Mouse (Mus musculus): ENCODE measurements at regions not wholly inside any gene's neighbourhood (a gene's known extent, or its start where the extent isn't known, plus 50 kb on each side); places are given as distances from the start of the nearest gene placed in this dataset.

DNA sequence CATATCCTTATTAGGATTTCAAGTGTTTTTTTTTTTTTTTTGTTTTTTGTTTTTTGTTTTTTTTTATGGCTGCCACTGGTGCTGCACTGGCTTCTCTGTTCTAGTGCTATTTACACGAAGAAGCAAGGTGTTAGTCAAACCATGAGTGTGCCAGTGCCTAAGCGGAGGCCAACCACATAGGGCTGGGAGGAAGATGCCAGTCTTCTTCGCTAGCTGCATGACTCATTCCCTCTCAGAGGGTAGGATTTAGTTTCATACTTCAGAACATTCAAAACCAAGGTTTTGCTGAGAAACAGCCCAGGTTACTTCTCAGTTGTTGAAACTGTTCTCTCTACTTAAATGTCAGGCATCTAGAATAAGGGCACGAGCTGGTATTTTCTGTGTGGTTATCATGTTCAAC is 72.6 kb downstream of the Icos start:
- no peaks in the 10 kb centered on the region for H3K36me3 ChIP-seq (ENCODE audit: insufficient read depth, low read length)
- no peak for ATAC-seq (ENCODE audit: low FRiP score, low TSS enrichment)

DNA sequence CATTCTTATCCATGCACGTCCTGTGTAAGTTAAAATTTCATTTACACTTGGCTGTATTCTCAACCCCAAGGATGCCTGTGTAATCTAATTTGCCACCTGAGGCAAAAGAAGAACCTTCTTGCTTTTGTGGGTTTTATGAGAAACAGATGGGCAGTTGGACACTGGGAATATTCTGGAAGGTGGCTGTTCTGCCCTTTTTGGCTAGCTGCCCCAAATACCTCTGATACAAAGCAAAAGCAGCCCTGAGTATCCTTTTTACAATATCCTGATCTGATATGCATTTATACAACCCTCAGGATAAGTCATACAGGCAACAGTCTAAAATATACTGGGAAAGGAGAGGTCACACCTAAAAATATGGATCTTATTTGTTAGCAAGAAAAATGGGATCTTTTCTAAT is 75.9 kb downstream of the Icos start:
- H3K9me3 ChIP-seq (ENCODE audit: low read length) = no peaks in the 10 kb centered on the region
- H3K4me3 ChIP-seq (ENCODE audit: low read length) = no peak overlapping the region
- no peak overlapping the region for H3K4me2 ChIP-seq (replicated peaks; ENCODE audit: low read depth, low read length)
- no peaks in the 10 kb centered on the region for H3K4me1 ChIP-seq (ENCODE audit: insufficient read depth, low read length)
- no peaks in the 10 kb centered on the region for H3K27me3 ChIP-seq (ENCODE audit: insufficient read depth, low read length)
- H3K36me3 ChIP-seq (ENCODE audit: insufficient read depth, low read length) = no peaks in the 10 kb centered on the region
- no peak overlapping the region for H3K9ac ChIP-seq (replicated peaks; ENCODE audit: low read length)
- WGBS = 35% methylated on average over 1 of the region's 1 CpGs
- ATAC-seq (ENCODE audit: low FRiP score, low TSS enrichment) = no peak
- H3K27ac ChIP-seq (ENCODE audit: low read length) = no peak overlapping the region

More for the DNA sequence above, 72.6 kb downstream of the Icos start:
- H3K9me3 ChIP-seq (ENCODE audit: low read length) = no peaks in the 10 kb centered on the region
- no peaks in the 10 kb centered on the region for H3K4me1 ChIP-seq (ENCODE audit: insufficient read depth, low read length)
- no peak overlapping the region for H3K4me2 ChIP-seq (replicated peaks; ENCODE audit: low read depth, low read length)
- H3K27me3 ChIP-seq (ENCODE audit: insufficient read depth, low read length) = no peaks in the 10 kb centered on the region
- H3K27ac ChIP-seq (ENCODE audit: low read length) = no peak overlapping the region
- WGBS = 72% methylated on average over 4 of the region's 4 CpGs
- H3K4me3 ChIP-seq (ENCODE audit: low read length) = no peak overlapping the region
- no peak overlapping the region for H3K9ac ChIP-seq (replicated peaks; ENCODE audit: low read length)

DNA sequence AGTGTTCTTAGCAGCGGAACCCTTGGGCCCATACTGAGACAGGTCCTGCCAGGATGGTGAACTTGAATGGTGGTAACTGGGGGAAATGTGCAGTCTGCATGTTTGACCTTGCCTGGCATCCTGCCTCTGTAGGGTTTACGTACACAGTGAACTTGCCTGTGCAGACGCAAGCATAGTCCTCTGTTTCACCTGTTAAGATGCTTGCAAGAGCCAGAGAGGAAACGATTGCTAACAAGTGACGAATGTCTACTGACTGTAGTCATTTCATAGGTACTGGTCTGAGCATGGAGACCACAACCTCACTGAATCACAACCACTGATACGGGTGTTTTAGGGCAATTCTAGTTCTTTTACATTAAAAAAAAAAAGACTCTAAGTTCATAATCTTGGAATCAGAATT is 76.7 kb downstream of the Icos start:
- no peak for ATAC-seq (ENCODE audit: low FRiP score, low TSS enrichment)
- H3K36me3 ChIP-seq (ENCODE audit: insufficient read depth, low read length) = no peaks in the 10 kb centered on the region
- H3K4me1 ChIP-seq (ENCODE audit: insufficient read depth, low read length) = no peaks in the 10 kb centered on the region
- WGBS = 86% methylated on average over 6 of the region's 6 CpGs
- H3K4me2 ChIP-seq (replicated peaks; ENCODE audit: low read depth, low read length) = no peak overlapping the region
- H3K9me3 ChIP-seq (ENCODE audit: low read length) = no peaks in the 10 kb centered on the region
- H3K4me3 ChIP-seq (ENCODE audit: low read length) = no peak overlapping the region
- no peaks in the 10 kb centered on the region for H3K27me3 ChIP-seq (ENCODE audit: insufficient read depth, low read length)
- no peak overlapping the region for H3K9ac ChIP-seq (replicated peaks; ENCODE audit: low read length)
- no peak overlapping the region for H3K27ac ChIP-seq (ENCODE audit: low read length)

DNA sequence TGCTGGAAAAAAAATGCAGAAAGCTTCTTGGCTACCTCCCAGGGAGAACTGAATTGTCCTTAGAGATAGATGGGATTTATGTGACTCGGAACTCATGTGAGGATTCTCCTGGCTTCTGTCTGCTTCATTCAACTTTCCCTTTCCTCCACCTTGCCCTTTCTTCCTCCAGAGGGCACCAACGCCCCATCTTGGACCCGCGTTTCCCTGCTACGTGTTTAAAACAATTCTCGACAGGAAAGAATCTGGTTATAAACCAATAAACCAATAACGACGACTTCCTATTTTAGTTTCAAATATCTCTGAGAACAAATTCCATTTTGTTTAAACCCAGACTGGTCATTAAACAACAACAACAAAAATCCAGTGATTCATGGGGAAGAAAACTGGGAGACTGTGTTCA is 77.4 kb downstream of the Icos start:
- H3K9me3 ChIP-seq (ENCODE audit: low read length) = no peaks in the 10 kb centered on the region
- 0 out of 2 replicates have a peak overlapping the region, but pooled peaks have one; percentile 14 for H3K4me3 ChIP-seq (ENCODE audit: low read length)
- peak overlapping the region; percentile 31 for H3K4me2 ChIP-seq (replicated peaks; ENCODE audit: low read depth, low read length)
- no peak for ATAC-seq (ENCODE audit: low FRiP score, low TSS enrichment)
- WGBS = 5% methylated on average over 8 of the region's 8 CpGs
- no peaks in the 10 kb centered on the region for H3K4me1 ChIP-seq (ENCODE audit: insufficient read depth, low read length)
- no peaks in the 10 kb centered on the region for H3K36me3 ChIP-seq (ENCODE audit: insufficient read depth, low read length)
- H3K9ac ChIP-seq (replicated peaks; ENCODE audit: low read length) = no peak overlapping the region
- H3K27ac ChIP-seq (ENCODE audit: low read length) = no peak overlapping the region
- no peaks in the 10 kb centered on the region for H3K27me3 ChIP-seq (ENCODE audit: insufficient read depth, low read length)

DNA sequence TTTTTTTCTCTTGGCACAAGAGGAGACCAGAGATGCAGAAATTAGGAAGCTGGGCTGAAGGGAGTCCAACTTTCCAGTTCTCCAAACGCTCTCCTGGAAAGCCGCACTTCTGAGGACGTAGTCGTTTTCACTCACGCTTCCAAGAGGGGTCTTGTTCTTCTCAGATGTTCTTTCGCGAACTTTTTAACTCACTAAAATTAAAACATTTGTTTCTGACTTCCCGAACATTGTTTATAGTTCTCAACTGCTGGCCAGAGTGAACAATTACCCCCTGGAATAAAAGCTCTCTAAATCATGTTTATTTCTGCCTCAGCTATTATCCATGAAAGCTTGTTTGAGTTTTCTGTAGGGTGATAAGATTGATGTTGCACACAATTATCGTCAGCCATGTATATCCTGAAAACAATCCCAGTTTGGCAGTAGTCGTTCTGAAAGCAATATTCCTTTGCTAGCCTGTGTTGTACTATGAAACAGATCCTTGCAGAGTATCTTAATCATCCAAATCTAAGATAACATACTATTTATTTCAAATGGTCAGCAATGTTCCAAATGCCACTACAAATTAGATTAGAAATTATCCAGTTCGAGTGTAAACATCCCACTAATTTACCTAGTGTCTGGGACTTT is 82.3 kb downstream of the Icos start:
- Histone ChIP-seq H3K4me3 (ENCODE audit: low read length) (no peak overlapping the region), H3K9ac (replicated peaks; ENCODE audit: low read length) (no peak overlapping the region), H3K27ac (ENCODE audit: low read length) (no peak overlapping the region), H3K9me3 (ENCODE audit: low read length) (no peaks in the 10 kb centered on the region), H3K4me2 (replicated peaks; ENCODE audit: low read depth, low read length) (peak overlapping the region; percentile 1; the same call in 1 of the 2 replicates), H3K4me1 (ENCODE audit: insufficient read depth, low read length) (0 out of 2 replicates have a peak, but pooled peaks cover 4% of the 10 kb centered on the region), H3K36me3 (ENCODE audit: insufficient read depth, low read length) (no peaks in the 10 kb centered on the region), H3K27me3 (ENCODE audit: insufficient read depth, low read length) (no peaks in the 10 kb centered on the region)
- no peak for ATAC-seq (ENCODE audit: low FRiP score, low TSS enrichment)
- 22% methylated on average over 11 of the region's 11 CpGs for WGBS

DNA sequence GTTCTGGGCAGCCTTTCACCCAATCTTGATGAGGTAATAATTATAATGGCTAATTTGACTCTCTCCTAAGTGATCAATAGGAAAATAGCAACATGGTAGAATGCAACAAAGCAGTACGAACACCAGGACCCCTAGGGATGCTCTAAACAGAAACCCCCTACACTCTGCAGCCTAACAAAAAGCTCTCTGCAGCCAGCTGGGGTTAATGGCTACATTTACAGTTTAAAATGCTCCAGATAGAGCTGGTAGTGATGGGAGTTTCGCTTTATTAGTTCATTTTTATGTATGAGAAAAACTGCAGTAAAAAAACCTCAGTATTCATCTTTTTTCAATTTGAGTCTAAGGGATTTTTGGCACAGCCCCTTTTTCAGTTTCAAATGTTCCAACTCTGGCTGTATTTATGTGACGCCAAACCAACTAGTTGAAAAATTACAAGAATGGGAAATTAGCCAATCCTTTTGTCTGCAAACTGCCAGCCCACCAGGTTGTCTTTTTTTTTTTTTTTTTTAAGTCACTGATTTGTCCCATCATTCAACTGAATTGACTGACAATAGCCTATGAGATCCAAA is 84.2 kb downstream of the Icos start:
- Histone ChIP-seq H3K4me3 (ENCODE audit: low read length) (no peak overlapping the region), H3K27me3 (ENCODE audit: insufficient read depth, low read length) (no peaks in the 10 kb centered on the region), H3K36me3 (ENCODE audit: insufficient read depth, low read length) (no peaks in the 10 kb centered on the region), H3K9me3 (ENCODE audit: low read length) (no peaks in the 10 kb centered on the region), H3K27ac (ENCODE audit: low read length) (no peak overlapping the region), H3K4me2 (replicated peaks; ENCODE audit: low read depth, low read length) (no peak overlapping the region), H3K9ac (replicated peaks; ENCODE audit: low read length) (no peak overlapping the region), H3K4me1 (ENCODE audit: insufficient read depth, low read length) (0 out of 2 replicates have a peak, but pooled peaks cover 4% of the 10 kb centered on the region)
- 68% methylated on average over 3 of the region's 3 CpGs for WGBS
- no peak for ATAC-seq (ENCODE audit: low FRiP score, low TSS enrichment)

DNA sequence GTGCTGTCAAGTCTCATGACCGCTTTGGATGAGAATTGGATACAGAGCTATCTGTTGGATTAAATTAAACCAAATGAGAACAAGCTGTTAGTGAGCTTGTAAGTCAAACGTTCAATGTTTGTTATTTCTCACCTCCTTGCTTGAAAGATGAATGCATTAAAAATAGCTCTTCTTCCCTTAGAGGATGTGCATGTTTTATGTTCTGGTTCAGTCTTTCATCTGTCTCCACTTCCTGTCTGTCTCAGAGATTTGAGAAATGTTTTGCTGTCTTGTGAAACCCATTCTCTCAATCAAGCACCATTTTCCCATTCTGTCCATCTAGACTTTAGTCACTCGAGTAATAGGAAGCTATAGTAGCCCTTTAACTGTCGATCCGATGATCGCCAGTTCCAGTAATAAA is 90.4 kb downstream of the Icos start:
- WGBS = 80% methylated on average over 6 of the region's 6 CpGs
- Histone ChIP-seq H3K27ac (ENCODE audit: low read length) (no peak overlapping the region), H3K27me3 (ENCODE audit: insufficient read depth, low read length) (no peaks in the 10 kb centered on the region), H3K4me1 (ENCODE audit: insufficient read depth, low read length) (peaks cover 5% of the 10 kb centered on the region), H3K4me3 (ENCODE audit: low read length) (no peak overlapping the region), H3K4me2 (replicated peaks; ENCODE audit: low read depth, low read length) (no peak overlapping the region), H3K9me3 (ENCODE audit: low read length) (no peaks in the 10 kb centered on the region), H3K36me3 (ENCODE audit: insufficient read depth, low read length) (no peaks in the 10 kb centered on the region), H3K9ac (replicated peaks; ENCODE audit: low read length) (no peak overlapping the region)
- ATAC-seq (ENCODE audit: low FRiP score, low TSS enrichment) = no peak

DNA sequence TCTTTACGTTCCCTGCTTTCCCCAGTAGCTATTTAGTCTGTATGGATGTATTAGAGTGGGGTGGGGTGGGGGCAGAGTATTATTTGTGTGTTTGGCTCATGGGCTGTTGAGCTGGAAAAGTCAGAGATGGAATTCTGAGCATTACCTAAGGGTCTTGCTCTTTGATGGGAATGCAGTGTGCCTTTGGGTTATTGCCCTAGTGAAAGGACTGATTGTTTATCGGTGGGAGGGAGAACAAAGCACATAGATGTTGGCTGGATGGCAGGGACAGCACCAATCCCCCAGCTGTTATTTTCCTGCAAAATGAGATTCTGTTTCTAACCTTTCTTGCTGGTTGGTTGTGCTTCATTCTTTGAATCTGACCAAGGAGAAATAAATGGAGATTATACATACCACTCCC is 96.4 kb downstream of the Icos start:
- no peaks in the 10 kb centered on the region for H3K27me3 ChIP-seq (ENCODE audit: insufficient read depth, low read length)
- no peak overlapping the region for H3K27ac ChIP-seq (ENCODE audit: low read length)
- no peaks in the 10 kb centered on the region for H3K9me3 ChIP-seq (ENCODE audit: low read length)
- no peak for ATAC-seq (ENCODE audit: low FRiP score, low TSS enrichment)
- H3K36me3 ChIP-seq (ENCODE audit: insufficient read depth, low read length) = no peaks in the 10 kb centered on the region
- H3K4me3 ChIP-seq (ENCODE audit: low read length) = no peak overlapping the region
- peaks cover 5% of the 10 kb centered on the region for H3K4me1 ChIP-seq (ENCODE audit: insufficient read depth, low read length)
- 68% methylated on average over 2 of the region's 2 CpGs for WGBS
- no peak overlapping the region for H3K9ac ChIP-seq (replicated peaks; ENCODE audit: low read length)
- H3K4me2 ChIP-seq (replicated peaks; ENCODE audit: low read depth, low read length) = no peak overlapping the region

DNA sequence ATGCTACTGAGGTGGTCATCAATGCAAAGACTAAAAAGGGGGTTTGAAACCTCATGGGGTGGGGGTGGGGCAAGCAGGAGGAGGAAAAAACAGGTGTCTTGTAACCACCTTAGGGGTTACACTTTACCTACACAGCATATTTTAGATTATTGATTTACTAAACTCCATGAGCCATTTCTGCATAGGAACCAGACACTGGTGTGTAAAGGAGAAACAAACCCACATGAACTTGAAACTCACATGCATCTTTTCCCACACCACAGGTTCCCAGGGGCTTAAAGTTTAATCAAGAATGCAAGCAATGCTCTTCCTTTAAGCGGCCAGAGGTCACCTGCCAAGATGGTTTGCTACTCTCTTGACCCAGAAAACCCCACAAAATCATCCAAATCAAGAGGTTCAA is 97.6 kb downstream of the Icos start:
- no peaks in the 10 kb centered on the region for H3K27me3 ChIP-seq (ENCODE audit: insufficient read depth, low read length)
- peak; percentile 87 for ATAC-seq (ENCODE audit: low FRiP score, low TSS enrichment)
- WGBS = 62% methylated on average over 1 of the region's 1 CpGs
- no peak overlapping the region for H3K9ac ChIP-seq (replicated peaks; ENCODE audit: low read length)
- no peaks in the 10 kb centered on the region for H3K9me3 ChIP-seq (ENCODE audit: low read length)
- peaks cover 5% of the 10 kb centered on the region for H3K4me1 ChIP-seq (ENCODE audit: insufficient read depth, low read length)
- H3K36me3 ChIP-seq (ENCODE audit: insufficient read depth, low read length) = no peaks in the 10 kb centered on the region
- H3K4me3 ChIP-seq (ENCODE audit: low read length) = no peak overlapping the region
- H3K4me2 ChIP-seq (replicated peaks; ENCODE audit: low read depth, low read length) = no peak overlapping the region
- peak overlapping the region; percentile 58; the same call in 1 of the 2 replicates for H3K27ac ChIP-seq (ENCODE audit: low read length)

DNA sequence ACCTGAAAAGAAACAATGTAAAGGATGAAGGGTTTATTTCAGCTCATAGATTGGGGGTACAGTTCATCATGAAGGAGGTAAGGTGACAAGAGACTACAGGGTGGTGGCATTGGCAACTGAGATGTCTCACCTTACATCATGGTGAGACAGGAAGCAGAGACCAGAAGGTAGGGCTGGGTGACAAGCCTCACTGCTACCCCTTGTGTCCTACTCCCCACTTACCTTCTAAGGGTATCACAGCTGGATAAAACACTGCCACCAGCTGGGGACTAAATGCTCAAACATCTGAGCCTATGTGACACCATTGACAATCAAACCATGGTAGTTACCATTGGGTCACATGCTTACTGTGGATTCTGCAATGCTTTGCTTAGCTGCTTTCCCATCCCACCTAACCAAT is 107.0 kb downstream of the Icos start:
- Histone ChIP-seq H3K36me3 (ENCODE audit: insufficient read depth, low read length) (no peaks in the 10 kb centered on the region), H3K27ac (ENCODE audit: low read length) (no peak overlapping the region), H3K4me2 (replicated peaks; ENCODE audit: low read depth, low read length) (no peak overlapping the region), H3K27me3 (ENCODE audit: insufficient read depth, low read length) (no peaks in the 10 kb centered on the region), H3K4me3 (ENCODE audit: low read length) (no peak overlapping the region), H3K9me3 (ENCODE audit: low read length) (no peaks in the 10 kb centered on the region), H3K9ac (replicated peaks; ENCODE audit: low read length) (no peak overlapping the region), H3K4me1 (ENCODE audit: insufficient read depth, low read length) (no peaks in the 10 kb centered on the region)
- ATAC-seq (ENCODE audit: low FRiP score, low TSS enrichment) = no peak

Data from kidney, embryonic 16.5 days (tissue).